9 mouse cellular contexts compared by ENCODE assay signal in the genomic region with DNA sequence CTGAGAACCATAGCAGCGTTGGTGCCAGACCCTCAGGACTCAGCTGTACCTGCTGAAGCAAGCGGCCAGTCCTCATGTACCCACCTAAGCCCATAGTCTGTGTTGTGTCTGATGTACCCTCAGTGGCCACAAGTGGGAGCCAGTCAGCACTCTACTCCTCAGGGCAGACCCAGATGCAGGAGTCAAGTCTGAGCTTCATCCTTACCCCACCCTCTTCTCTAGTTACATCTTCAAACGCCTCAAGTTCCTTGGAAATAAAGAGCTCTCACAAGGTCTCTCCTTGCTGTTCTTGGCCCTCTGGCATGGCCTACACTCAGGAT. TPM values are rescaled to one million over a fixed set of nuclear protein-coding genes. Genes with fewer than 3 reads are reported as not detected.
DNase-seq lines count a peak whose midpoint lies in the region; ATAC-seq lines count a peak whose summit lies in the region.
"Had no signal": no experiment of that assay in that cellular context is flagged by ENCODE, and none has a peak within 500 bp of the region (broad histone marks: within the 10 kb centered on the region; RNA-seq: fewer than 3 reads in every experiment).

No protein-coding gene starts in this region.

- ATAC-seq in granulocyte monocyte progenitor cell, adult 5-6 weeks (replicated peaks; ENCODE audit: poor library complexity, severe bottlenecking) = peak; percentile 90
- ATAC-seq in kidney, embryonic 14.5 days (ENCODE audit: low FRiP score, low TSS enrichment) = peak; percentile 74
- ATAC-seq in liver, embryonic 12.5 days = peak; percentile 61

- H3K27ac ChIP-seq in kidney, embryonic 14.5 days (ENCODE audit: low read depth, low read length) = no peak overlapping the region
- H3K27ac ChIP-seq in liver, embryonic 12.5 days = no peak overlapping the region

- no peak overlapping the region for H3K4me3 ChIP-seq in kidney, embryonic 14.5 days (ENCODE audit: low read length)
- H3K4me3 ChIP-seq in liver, embryonic 12.5 days = no peak overlapping the region
- H3K4me3 ChIP-seq: erythroblast, embryonic 14.5 days had no signal

- peaks cover 81% of the 10 kb centered on the region for H3K36me3 ChIP-seq in kidney, embryonic 14.5 days (ENCODE audit: control insufficient read depth, insufficient read depth, low read length)
- H3K36me3 ChIP-seq in liver, embryonic 12.5 days = peaks cover 100% of the 10 kb centered on the region

- H3K4me1 ChIP-seq in kidney, embryonic 14.5 days (ENCODE audit: control insufficient read depth, insufficient read depth, low read length) = peaks cover 7% of the 10 kb centered on the region; the same call in 1 of the 2 replicates
- H3K4me1 ChIP-seq in liver, embryonic 12.5 days = peaks cover 14% of the 10 kb centered on the region

- no peaks in the 10 kb centered on the region for H3K9me3 ChIP-seq in kidney, embryonic 14.5 days (ENCODE audit: control insufficient read depth, low read length)
- no peaks in the 10 kb centered on the region for H3K9me3 ChIP-seq in liver, embryonic 12.5 days (replicated peaks)

- peak; percentile 80 for DNase-seq in 416B (ENCODE audit: low read depth)
- DNase-seq in ZHBTc4 (ENCODE audit: low read depth, low spot score) = peak; percentile 93
- DNase-seq in embryo, embryonic 11.5 days (ENCODE audit: low read depth, low spot score) = peak; percentile 46
- peak; percentile 69 for DNase-seq in neural tube, embryonic 10.5 days (ENCODE audit: extremely low spot score, low spot score)
- DNase-seq in testis, postnatal 10 days (ENCODE audit: low spot score) = peak; percentile 83

- no peaks in the 10 kb centered on the region for H3K27me3 ChIP-seq in kidney, embryonic 14.5 days (ENCODE audit: control insufficient read depth, insufficient read depth, low read length)
- H3K27me3 ChIP-seq in liver, embryonic 12.5 days (replicated peaks) = no peaks in the 10 kb centered on the region

- 50% methylated on average over 3 of the region's 3 CpGs for WGBS in kidney, embryonic 14.5 days
- 53% methylated on average over 3 of the region's 3 CpGs for WGBS in liver, embryonic 12.5 days (ENCODE audit: insufficient replicate concordance)

- H3K9ac ChIP-seq in kidney, embryonic 14.5 days (ENCODE audit: low read depth, low read length) = no peak overlapping the region
- no peak overlapping the region for H3K9ac ChIP-seq in liver, embryonic 12.5 days

- no peak overlapping the region for H3K4me2 ChIP-seq in kidney, embryonic 14.5 days (replicated peaks; ENCODE audit: low read depth, low read length)
- no peak overlapping the region for H3K4me2 ChIP-seq in liver, embryonic 12.5 days

RNA-seq across cellular contexts. Expression of a gene that starts 9.2 kb away (rescaled TPM):
- total RNA-seq in granulocyte monocyte progenitor cell, adult 5-6 weeks (2014; fragmentation: Nextera tagmentation) = 201 and 231 TPM in 2 replicates
- 193 and 209 TPM in 2 replicates for total RNA-seq in granulocyte monocyte progenitor cell, adult 5-6 weeks (2017)
- polyA plus RNA-seq in kidney, embryonic 14.5 days (2014; fragmentation: Nextera tagmentation; extraction: Ambion mirVana) = 233 and 278 TPM in 2 replicates
- polyA plus RNA-seq in liver, embryonic 12.5 days (2016; fragmentation: Nextera tagmentation; extraction: Ambion mirVana) = 200 TPM in 2 replicates

RNA-seq across cellular contexts. Expression of a gene that starts 9.4 kb away (rescaled TPM):
- total RNA-seq in granulocyte monocyte progenitor cell, adult 5-6 weeks (2014; fragmentation: Nextera tagmentation) = 310 and 315 TPM in 2 replicates
- total RNA-seq in granulocyte monocyte progenitor cell, adult 5-6 weeks (2017) = 320 and 326 TPM in 2 replicates
- 341 and 402 TPM in 2 replicates for polyA plus RNA-seq in kidney, embryonic 14.5 days (2014; fragmentation: Nextera tagmentation; extraction: Ambion mirVana)
- polyA plus RNA-seq in liver, embryonic 12.5 days (2016; fragmentation: Nextera tagmentation; extraction: Ambion mirVana) = 433 and 443 TPM in 2 replicates

RNA-seq across cellular contexts. Expression of a gene that starts 35.8 kb away (rescaled TPM):
- 169 and 206 TPM in 2 replicates for total RNA-seq in granulocyte monocyte progenitor cell, adult 5-6 weeks (2014; fragmentation: Nextera tagmentation)
- 327 and 371 TPM in 2 replicates for total RNA-seq in granulocyte monocyte progenitor cell, adult 5-6 weeks (2017)
- polyA plus RNA-seq in kidney, embryonic 14.5 days (2014; fragmentation: Nextera tagmentation; extraction: Ambion mirVana) = 10.0 and 12.9 TPM in 2 replicates
- polyA plus RNA-seq in liver, embryonic 12.5 days (2016; fragmentation: Nextera tagmentation; extraction: Ambion mirVana) = 30.8 and 31.3 TPM in 2 replicates

RNA-seq across cellular contexts. Expression of a gene that starts 38.4 kb away (rescaled TPM):
- 177 and 222 TPM in 2 replicates for total RNA-seq in granulocyte monocyte progenitor cell, adult 5-6 weeks (2014; fragmentation: Nextera tagmentation)
- total RNA-seq in granulocyte monocyte progenitor cell, adult 5-6 weeks (2017) = 109 and 136 TPM in 2 replicates
- polyA plus RNA-seq in kidney, embryonic 14.5 days (2014; fragmentation: Nextera tagmentation; extraction: Ambion mirVana) = 564 and 762 TPM in 2 replicates
- 109 and 116 TPM in 2 replicates for polyA plus RNA-seq in liver, embryonic 12.5 days (2016; fragmentation: Nextera tagmentation; extraction: Ambion mirVana)

RNA-seq across cellular contexts. Expression of a gene that starts 39.9 kb away (rescaled TPM):
- 38.3 and 52.1 TPM in 2 replicates for total RNA-seq in granulocyte monocyte progenitor cell, adult 5-6 weeks (2014; fragmentation: Nextera tagmentation)
- 23.1 and 29.3 TPM in 2 replicates for total RNA-seq in granulocyte monocyte progenitor cell, adult 5-6 weeks (2017)
- polyA plus RNA-seq in kidney, embryonic 14.5 days (2014; fragmentation: Nextera tagmentation; extraction: Ambion mirVana) = 51.2 and 67.3 TPM in 2 replicates
- polyA plus RNA-seq in liver, embryonic 12.5 days (2016; fragmentation: Nextera tagmentation; extraction: Ambion mirVana) = 67.1 and 74.5 TPM in 2 replicates
